Mouse (Mus musculus) heart, embryonic 11.5 days (tissue): ENCODE results near the gene Gdpd4. TPM values are rescaled to one million over a fixed set of nuclear protein-coding genes. Genes with fewer than 3 reads are reported as not detected.

Experiments
- ATAC-seq: fragments of 200-750 bp; cut with Nextera tagmentation; replicated peaks from 2 replicates; pipeline ENCODE4 v1.8.0; 2017; ENCODE audit warnings: moderate library complexity; ENCODE audit not compliant: insufficient number of reproducible peaks, low FRiP score, low TSS enrichment
- H3K27ac ChIP-seq: fragments of 300-500 bp; sonication (generic); 2 replicates; pipeline ENCODE4 v1.5.1; 2014; ENCODE audit warnings: mild to moderate bottlenecking, low read depth, low read length
- H3K27me3 ChIP-seq: fragments of 300-500 bp; sonication (generic); 2 replicates; pipeline ENCODE4 v1.6.1; 2014; ENCODE audit warnings: mild to moderate bottlenecking, low read length, mixed read lengths; ENCODE audit not compliant: control insufficient read depth, insufficient read depth
- H3K36me3 ChIP-seq: fragments of 300-500 bp; sonication (generic); 2 replicates; pipeline ENCODE4 v1.6.1; 2014; ENCODE audit warnings: mild to moderate bottlenecking, low read length, moderate library complexity, mixed read lengths; ENCODE audit not compliant: control insufficient read depth, insufficient read depth
- H3K4me1 ChIP-seq: fragments of 300-500 bp; sonication (generic); 2 replicates; pipeline ENCODE4 v1.6.1; 2014; ENCODE audit warnings: low read length; ENCODE audit not compliant: control insufficient read depth, insufficient read depth
- H3K4me2 ChIP-seq: fragments of 300-500 bp; sonication (generic); 2 replicates; pipeline ENCODE4 v1.6.1; 2014; ENCODE audit warnings: mild to moderate bottlenecking, moderate library complexity
- H3K4me3 ChIP-seq: fragments of 300-500 bp; sonication (generic); 2 replicates; pipeline ENCODE4 v1.5.1; 2014; ENCODE audit warnings: low read depth, low read length
- H3K9ac ChIP-seq: fragments of 300-500 bp; sonication (generic); 2 replicates; pipeline ENCODE4 v1.6.1; 2014; ENCODE audit warnings: mild to moderate bottlenecking, low read depth, low read length, moderate library complexity
- H3K9me3 ChIP-seq: fragments of 300-500 bp; sonication (generic); replicated peaks from 2 replicates; pipeline ENCODE4 v1.6.1; 2016; ENCODE audit warnings: low read length; ENCODE audit not compliant: control insufficient read depth
- WGBS: fragments of 180-500 bp; shearing (Covaris S2); extraction: QIAGEN DNeasy Blood & Tissue Kit; methylation state at CpG from one replicate; pipeline ENCODE4 v1.1.7; 2014; ENCODE audit not compliant: insufficient replicate concordance; 5-methylcytosine and 5-hydroxymethylcytosine counted together
- polyA plus RNA-seq: library from polyadenylated mRNA; unstranded; fragments of >200 nt; fragmentation: Nextera tagmentation; extraction: Ambion mirVana; gene quantifications from 2 replicates; pipeline ENCODE4 v1.2.1, GENCODE M21; 2014

The Gdpd4 gene
- polyA plus RNA-seq: not detected in 2 replicates

GRCm38 (mm10) chr7:97919742-97920141 is at the start of gene Gdpd4:
Gene Gdpd4, plus strand, starts transcription at chr7:97919955.
- H3K4me1 ChIP-seq: no peaks in the 10 kb centered on the region
- H3K9me3 ChIP-seq: no peaks in the 10 kb centered on the region
- no peak for ATAC-seq
- no peaks in the 10 kb centered on the region for H3K27me3 ChIP-seq
- H3K36me3 ChIP-seq: no peaks in the 10 kb centered on the region
- no peak within 1 kb of the TSS for H3K4me3 ChIP-seq
- 74% methylated on average over 12 of the region's 12 CpGs for WGBS
- H3K9ac ChIP-seq: no peak within 1 kb of the TSS
- H3K27ac ChIP-seq: no peak within 1 kb of the TSS
- H3K4me2 ChIP-seq: no peak within 1 kb of the TSS

GRCm38 (mm10) chr7:97872396-97872795 is 47.4 kb upstream of the Gdpd4 start:
- H3K36me3 ChIP-seq: no peaks in the 10 kb centered on the region
- no peak for ATAC-seq
- H3K27me3 ChIP-seq: no peaks in the 10 kb centered on the region
- no peak overlapping the region for H3K9ac ChIP-seq
- no peak overlapping the region for H3K27ac ChIP-seq
- H3K4me2 ChIP-seq: no peak overlapping the region
- H3K4me1 ChIP-seq: no peaks in the 10 kb centered on the region
- no peak overlapping the region for H3K4me3 ChIP-seq
- no peaks in the 10 kb centered on the region for H3K9me3 ChIP-seq
- 87% methylated on average over 4 of the region's 4 CpGs for WGBS

GRCm38 (mm10) chr7:97873317-97873716 is 46.4 kb upstream of the Gdpd4 start:
- no peak overlapping the region for H3K27ac ChIP-seq
- no peak overlapping the region for H3K4me3 ChIP-seq
- no peaks in the 10 kb centered on the region for H3K27me3 ChIP-seq
- no peak overlapping the region for H3K4me2 ChIP-seq
- H3K4me1 ChIP-seq: no peaks in the 10 kb centered on the region
- no peaks in the 10 kb centered on the region for H3K9me3 ChIP-seq
- H3K36me3 ChIP-seq: no peaks in the 10 kb centered on the region
- ATAC-seq: no peak
- H3K9ac ChIP-seq: no peak overlapping the region

GRCm38 (mm10) chr7:97877846-97878538 is 41.8 kb upstream of the Gdpd4 start:
- H3K9me3 ChIP-seq: no peaks in the 10 kb centered on the region
- no peak for ATAC-seq
- H3K27ac ChIP-seq: no peak overlapping the region
- H3K36me3 ChIP-seq: no peaks in the 10 kb centered on the region
- no peaks in the 10 kb centered on the region for H3K4me1 ChIP-seq
- H3K27me3 ChIP-seq: no peaks in the 10 kb centered on the region
- no peak overlapping the region for H3K9ac ChIP-seq
- no peak overlapping the region for H3K4me3 ChIP-seq
- H3K4me2 ChIP-seq: no peak overlapping the region
- WGBS: 83% methylated on average over 7 of the region's 7 CpGs

- Histone ChIP-seq H3K27ac (no peak overlapping the region), H3K27me3 (no peaks in the 10 kb centered on the region), H3K4me2 (no peak overlapping the region), H3K9ac (no peak overlapping the region), H3K4me1 (peaks cover 4% of the 10 kb centered on the region; the same call in 1 of the 2 replicates), H3K36me3 (no peaks in the 10 kb centered on the region), H3K9me3 (no peaks in the 10 kb centered on the region), H3K4me3 (no peak overlapping the region)
- no peak for ATAC-seq
- WGBS: 48% methylated on average over 3 of the region's 3 CpGs
These were observed 8.1 kb upstream of the Gdpd4 start for GRCm38 (mm10) chr7:97911646-97912045.

GRCm38 (mm10) chr7:97914833-97915516 is 4.8 kb upstream of the Gdpd4 start:
- Histone ChIP-seq H3K36me3 (no peaks in the 10 kb centered on the region), H3K4me1 (peaks cover 4% of the 10 kb centered on the region; the same call in 1 of the 2 replicates), H3K4me2 (no peak overlapping the region), H3K4me3 (no peak overlapping the region), H3K9me3 (no peaks in the 10 kb centered on the region), H3K9ac (no peak overlapping the region), H3K27me3 (no peaks in the 10 kb centered on the region), H3K27ac (no peak overlapping the region)
- 72% methylated on average over 2 of the region's 2 CpGs for WGBS
- ATAC-seq: no peak

- Histone ChIP-seq H3K36me3 (no peaks in the 10 kb centered on the region), H3K4me3 (no peak overlapping the region), H3K9me3 (no peaks in the 10 kb centered on the region), H3K27me3 (no peaks in the 10 kb centered on the region), H3K4me1 (no peaks in the 10 kb centered on the region), H3K4me2 (no peak overlapping the region), H3K27ac (no peak overlapping the region), H3K9ac (no peak overlapping the region)
- ATAC-seq: no peak
- 63% methylated on average over 1 of the region's 1 CpGs for WGBS
These were observed 6.1 kb downstream of the Gdpd4 start for GRCm38 (mm10) chr7:97925819-97926218.

GRCm38 (mm10) chr7:97926978-97927377 is 7.2 kb downstream of the Gdpd4 start:
- 89% methylated on average over 5 of the region's 5 CpGs for WGBS
- no peak overlapping the region for H3K9ac ChIP-seq
- no peaks in the 10 kb centered on the region for H3K27me3 ChIP-seq
- no peaks in the 10 kb centered on the region for H3K36me3 ChIP-seq
- H3K27ac ChIP-seq: no peak overlapping the region
- H3K9me3 ChIP-seq: no peaks in the 10 kb centered on the region
- H3K4me2 ChIP-seq: no peak overlapping the region
- no peak for ATAC-seq
- H3K4me3 ChIP-seq: no peak overlapping the region
- H3K4me1 ChIP-seq: no peaks in the 10 kb centered on the region

GRCm38 (mm10) chr7:97944485-97944884 is 24.7 kb downstream of the Gdpd4 start:
- H3K36me3 ChIP-seq: no peaks in the 10 kb centered on the region
- no peak overlapping the region for H3K4me3 ChIP-seq
- H3K4me2 ChIP-seq: no peak overlapping the region
- ATAC-seq: no peak
- H3K9ac ChIP-seq: no peak overlapping the region
- H3K9me3 ChIP-seq: no peaks in the 10 kb centered on the region
- no peak overlapping the region for H3K27ac ChIP-seq
- H3K4me1 ChIP-seq: no peaks in the 10 kb centered on the region
- 74% methylated on average over 1 of the region's 1 CpGs for WGBS
- no peaks in the 10 kb centered on the region for H3K27me3 ChIP-seq
